Comparison of ENCODE assay signal across 8 mouse cellular contexts in the genomic region with DNA sequence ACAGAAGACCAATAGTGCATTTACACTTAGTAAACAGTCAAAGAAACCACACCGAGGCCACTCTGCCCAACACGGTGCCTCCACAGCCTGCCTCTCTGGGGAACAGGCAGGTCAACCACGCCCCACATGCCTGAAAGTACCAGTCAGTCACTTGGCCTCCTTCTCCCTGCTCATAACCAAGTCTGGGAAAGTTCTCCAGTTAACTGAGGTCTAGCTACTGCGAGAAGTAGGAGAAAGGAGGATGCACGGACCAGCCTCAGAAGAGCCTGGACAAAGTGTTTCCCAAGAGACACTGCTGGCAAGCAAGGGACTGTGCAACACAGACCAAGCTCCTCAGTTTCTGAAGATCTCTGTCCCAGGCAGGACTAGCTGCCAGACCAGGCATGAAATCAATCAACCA. TPM values are rescaled to one million over a fixed set of nuclear protein-coding genes. Genes with fewer than 3 reads are reported as not detected.
DNase-seq lines count a peak whose midpoint lies in the region; ATAC-seq lines count a peak whose summit lies in the region.

No protein-coding gene starts in this region.

- peak overlapping the region; percentile 39 for H3K9ac ChIP-seq in neural tube, embryonic 11.5 days (ENCODE audit: low read length)
- H3K9ac ChIP-seq in embryonic facial prominence, embryonic 14.5 days (ENCODE audit: low read depth, low read length), result peak overlapping the region; percentile 94
- H3K9ac ChIP-seq in limb, embryonic 11.5 days (ENCODE audit: low read length), result peak overlapping the region; percentile 36; the same call in 1 of the 2 replicates
- peak overlapping the region; percentile 87; the same call in 1 of the 2 replicates for H3K9ac ChIP-seq in midbrain, embryonic 15.5 days

- H3K4me2 ChIP-seq in neural tube, embryonic 11.5 days (ENCODE audit: low read depth), result peak overlapping the region; percentile 95
- H3K4me2 ChIP-seq in embryonic facial prominence, embryonic 14.5 days (ENCODE audit: low read depth, low read length), result peak overlapping the region; percentile 81
- peak overlapping the region; percentile 74; the same call in 1 of the 2 replicates for H3K4me2 ChIP-seq in limb, embryonic 11.5 days (ENCODE audit: low read depth, severe bottlenecking)
- peak overlapping the region; percentile 91 for H3K4me2 ChIP-seq in midbrain, embryonic 15.5 days

- peak overlapping the region; percentile 81 for H3K4me3 ChIP-seq in neural tube, embryonic 11.5 days (ENCODE audit: low read depth, low read length)
- peak overlapping the region; percentile 96 for H3K4me3 ChIP-seq in embryonic facial prominence, embryonic 14.5 days (ENCODE audit: low read depth, low read length)
- H3K4me3 ChIP-seq in limb, embryonic 11.5 days (ENCODE audit: low read depth, low read length), result 0 out of 2 replicates have a peak overlapping the region, but pooled peaks have one; percentile 91
- peak overlapping the region; percentile 75; the same call in 1 of the 2 replicates for H3K4me3 ChIP-seq in midbrain, embryonic 15.5 days

- ATAC-seq in neural tube, embryonic 11.5 days (ENCODE audit: insufficient read depth, low FRiP score, low TSS enrichment), result no peak
- ATAC-seq in embryonic facial prominence, embryonic 14.5 days (ENCODE audit: low read depth), result no peak
- no peak for ATAC-seq in limb, embryonic 11.5 days (ENCODE audit: insufficient number of reproducible peaks, low FRiP score, low TSS enrichment, low read depth)
- ATAC-seq in midbrain, embryonic 15.5 days (replicated peaks), result no peak

- intact Hi-C loops in heart, postnatal 36 days (cut with DNase I), result loop anchor here (5.0 kb wide), 1 partner anchor 37 kb away; no protein-coding TSS in a partner anchor

- DNase-seq in neural tube, embryonic 11.5 days (ENCODE audit: low spot score), result no peak
- no peak for DNase-seq in neural tube, embryonic 10.5 days (ENCODE audit: extremely low spot score, low spot score)
- no peak for DNase-seq in embryonic facial prominence, embryonic 14.5 days (ENCODE audit: low spot score)
- DNase-seq in heart, postnatal 36 days, result peak; percentile 36 to 37
- DNase-seq in limb, embryonic 11.5 days (ENCODE audit: low spot score), result no peak
- DNase-seq in right cerebral cortex, adult 2 months (ENCODE audit: low spot score in 2 of 2), result no peak
- no peak for DNase-seq in c-Kit-positive CD71-positive TER-119-positive erythroid progenitor cells, embryonic 14.5 days (ENCODE audit: low spot score)

- no peaks in the 10 kb centered on the region for H3K36me3 ChIP-seq in neural tube, embryonic 11.5 days (ENCODE audit: control insufficient read depth, insufficient read depth, low read length)
- H3K36me3 ChIP-seq in embryonic facial prominence, embryonic 14.5 days (ENCODE audit: control insufficient read depth, insufficient read depth, low read length), result peaks cover 4% of the 10 kb centered on the region; the same call in 1 of the 2 replicates
- H3K36me3 ChIP-seq in limb, embryonic 11.5 days (ENCODE audit: control insufficient read depth, insufficient read depth, low read length), result no peaks in the 10 kb centered on the region
- H3K36me3 ChIP-seq in midbrain, embryonic 15.5 days (replicated peaks), result no peaks in the 10 kb centered on the region

- peaks cover 21% of the 10 kb centered on the region for H3K4me1 ChIP-seq in neural tube, embryonic 11.5 days (ENCODE audit: control insufficient read depth, insufficient read depth, low read length)
- H3K4me1 ChIP-seq in embryonic facial prominence, embryonic 14.5 days (ENCODE audit: control insufficient read depth, insufficient read depth, low read length), result peaks cover 24% of the 10 kb centered on the region
- H3K4me1 ChIP-seq in limb, embryonic 11.5 days (ENCODE audit: control insufficient read depth, insufficient read depth, low read length), result peaks cover 20% of the 10 kb centered on the region
- H3K4me1 ChIP-seq in midbrain, embryonic 15.5 days, result peaks cover 50% of the 10 kb centered on the region

- no peaks in the 10 kb centered on the region for H3K9me3 ChIP-seq in neural tube, embryonic 11.5 days (ENCODE audit: control insufficient read depth, low read length)
- H3K9me3 ChIP-seq in embryonic facial prominence, embryonic 14.5 days (ENCODE audit: control insufficient read depth, low read length), result no peaks in the 10 kb centered on the region
- H3K9me3 ChIP-seq in limb, embryonic 11.5 days (ENCODE audit: control insufficient read depth, low read length), result no peaks in the 10 kb centered on the region
- no peaks in the 10 kb centered on the region for H3K9me3 ChIP-seq in midbrain, embryonic 15.5 days

- WGBS in neural tube, embryonic 11.5 days, result 73% methylated on average over 5 of the region's 5 CpGs
- 36% methylated on average over 5 of the region's 5 CpGs for WGBS in embryonic facial prominence, embryonic 14.5 days
- 62% methylated on average over 5 of the region's 5 CpGs for WGBS in limb, embryonic 11.5 days
- 54% methylated on average over 5 of the region's 5 CpGs for WGBS in midbrain, embryonic 15.5 days

- no peak overlapping the region for H3K27ac ChIP-seq in neural tube, embryonic 11.5 days (ENCODE audit: low read depth, low read length)
- H3K27ac ChIP-seq in embryonic facial prominence, embryonic 14.5 days (replicated peaks; ENCODE audit: low read depth, low read length), result peak overlapping the region; percentile 1; the same call in 1 of the 2 replicates
- no peak overlapping the region for H3K27ac ChIP-seq in limb, embryonic 11.5 days (replicated peaks; ENCODE audit: low read depth, low read length)
- H3K27ac ChIP-seq in midbrain, embryonic 15.5 days, result no peak overlapping the region

- H3K27me3 ChIP-seq in neural tube, embryonic 11.5 days (ENCODE audit: control insufficient read depth, insufficient read depth, low read length), result no peaks in the 10 kb centered on the region
- no peaks in the 10 kb centered on the region for H3K27me3 ChIP-seq in embryonic facial prominence, embryonic 14.5 days (replicated peaks; ENCODE audit: control insufficient read depth, insufficient read depth, low read length)
- no peaks in the 10 kb centered on the region for H3K27me3 ChIP-seq in limb, embryonic 11.5 days (ENCODE audit: control insufficient read depth, insufficient read depth, low read length)
- H3K27me3 ChIP-seq in midbrain, embryonic 15.5 days (replicated peaks), result no peaks in the 10 kb centered on the region

RNA-seq across cellular contexts. Expression of a gene that starts 2.6 kb away (rescaled TPM):
- 49.6 and 58.4 TPM in 2 replicates for polyA plus RNA-seq in neural tube, embryonic 11.5 days (2014; fragmentation: Nextera tagmentation; extraction: Ambion mirVana)
- polyA plus RNA-seq in embryonic facial prominence, embryonic 14.5 days (2014; fragmentation: Nextera tagmentation; extraction: Ambion mirVana), result 42.0 and 42.1 TPM in 2 replicates
- total RNA-seq in heart, postnatal 36 days (2021), result 10 to 100 TPM; 42.8 to 51.2 TPM
- polyA plus RNA-seq in limb, embryonic 11.5 days (2014; fragmentation: Nextera tagmentation; extraction: Ambion mirVana), result 46.8 and 53.6 TPM in 2 replicates
- polyA plus RNA-seq in midbrain, embryonic 15.5 days (2015; fragmentation: Nextera tagmentation; extraction: Ambion mirVana), result 55.5 and 60.2 TPM in 2 replicates

RNA-seq across cellular contexts. Expression of a gene that starts 43.8 kb away (rescaled TPM):
- 25.6 and 35.1 TPM in 2 replicates for polyA plus RNA-seq in neural tube, embryonic 11.5 days (2014; fragmentation: Nextera tagmentation; extraction: Ambion mirVana)
- 18.8 and 23.5 TPM in 2 replicates for polyA plus RNA-seq in embryonic facial prominence, embryonic 14.5 days (2014; fragmentation: Nextera tagmentation; extraction: Ambion mirVana)
- total RNA-seq in heart, postnatal 36 days (2021), result 10 to 100 TPM; 13.1 to 13.4 TPM
- polyA plus RNA-seq in limb, embryonic 11.5 days (2014; fragmentation: Nextera tagmentation; extraction: Ambion mirVana), result 35.1 and 47.9 TPM in 2 replicates
- 35.6 and 40.3 TPM in 2 replicates for polyA plus RNA-seq in midbrain, embryonic 15.5 days (2015; fragmentation: Nextera tagmentation; extraction: Ambion mirVana)

Comparison
In these comparisons a context has a peak if more than half of its experiments do, and no peak if none do; other contexts are left out.
1. DNase-seq: peak in heart, postnatal 36 days (2 of 2); none in neural tube, embryonic 11.5 days (single experiment), neural tube, embryonic 10.5 days (single experiment), embryonic facial prominence, embryonic 14.5 days (single experiment), limb, embryonic 11.5 days (single experiment), right cerebral cortex, adult 2 months (0 of 2) and c-Kit-positive CD71-positive TER-119-positive erythroid progenitor cells, embryonic 14.5 days (single experiment).
2. H3K9ac ChIP-seq: peak in every context shown above with its lines; median percentile 94 in embryonic facial prominence, embryonic 14.5 days; 87 in midbrain, embryonic 15.5 days; 39 in neural tube, embryonic 11.5 days; 36 in limb, embryonic 11.5 days.
3. Peak in every context shown above with its lines, with median percentiles within 50 percentile points of each other: H3K4me2 ChIP-seq and H3K4me3 ChIP-seq.